Mouse (Mus musculus) midbrain, embryonic 10.5 days (tissue): ENCODE measurements around the gene Nfe2l2. TPM values are rescaled to one million over a fixed set of nuclear protein-coding genes. Genes with fewer than 3 reads are reported as not detected.
"Not testable (repeated sequence)": the region's sequence is repeated elsewhere in the genome, so short reads cannot be mapped to it uniquely, and the experiment has no call there.

Experiments used
- DNase-seq: peaks from one replicate; pipeline ENCODE4 v3.0.0-alpha.2; 2017; ENCODE audit warnings: low spot score
- H3K27ac ChIP-seq: fragments of 300-500 bp; sonication (generic); replicated peaks from 2 replicates; pipeline ENCODE4 v1.5.1; 2016; ENCODE audit warnings: mild to moderate bottlenecking
- H3K27me3 ChIP-seq: fragments of 300-500 bp; sonication (generic); 2 replicates; pipeline ENCODE4 v1.6.1; 2016; ENCODE audit warnings: low read depth, mild to moderate bottlenecking; ENCODE audit not compliant: poor library complexity, severe bottlenecking
- H3K36me3 ChIP-seq: fragments of 300-500 bp; sonication (generic); 2 replicates; pipeline ENCODE4 v1.6.1; 2016; ENCODE audit warnings: mild to moderate bottlenecking, moderate library complexity
- H3K4me1 ChIP-seq: fragments of 300-500 bp; sonication (generic); 2 replicates; pipeline ENCODE4 v1.6.1; 2016
- H3K4me3 ChIP-seq: fragments of 300-500 bp; sonication (generic); 2 replicates; pipeline ENCODE4 v1.5.1; 2016; ENCODE audit warnings: mild to moderate bottlenecking, moderate library complexity
- H3K9me3 ChIP-seq: fragments of 300-500 bp; sonication (generic); replicated peaks from 2 replicates; pipeline ENCODE4 v1.6.1; 2016; ENCODE audit warnings: mild to moderate bottlenecking
- WGBS: fragments of 180-500 bp; shearing (Covaris S2); methylation state at CpG from one replicate; pipeline ENCODE4 v1.1.7; 2016; 5-methylcytosine and 5-hydroxymethylcytosine counted together
- polyA plus RNA-seq: library from polyadenylated mRNA; unstranded; fragments of >200 nt; fragmentation: Nextera tagmentation; extraction: Ambion mirVana; gene quantifications from 2 replicates; pipeline ENCODE4 v1.2.1, GENCODE M21; 2016

The Nfe2l2 gene
- polyA plus RNA-seq, 1 experiment from 2014 or later = 27.7 TPM

GRCm38 (mm10) chr2:75645251-75645650 lies 59.2 kb downstream of the Nfe2l2 start:
- H3K4me1 ChIP-seq = no peaks in the 10 kb centered on the region
- no peak for DNase-seq
- H3K9me3 ChIP-seq = peaks cover 7% of the 10 kb centered on the region; the same call in 1 of the 2 replicates
- no peaks in the 10 kb centered on the region; the same call in 1 of the 2 replicates for H3K36me3 ChIP-seq
- H3K27ac ChIP-seq = no peak overlapping the region
- no peak overlapping the region for H3K4me3 ChIP-seq
- WGBS = 93% methylated on average over 12 of the region's 12 CpGs
- H3K27me3 ChIP-seq = no peaks in the 10 kb centered on the region

- H3K9me3 ChIP-seq = peaks cover 7% of the 10 kb centered on the region; the same call in 1 of the 2 replicates
- no peaks in the 10 kb centered on the region; the same call in 1 of the 2 replicates for H3K36me3 ChIP-seq
- H3K4me3 ChIP-seq = no peak overlapping the region
- no peaks in the 10 kb centered on the region for H3K27me3 ChIP-seq
- H3K4me1 ChIP-seq = no peaks in the 10 kb centered on the region
- DNase-seq = no peak
- 82% methylated on average over 6 of the region's 6 CpGs for WGBS
- no peak overlapping the region for H3K27ac ChIP-seq
Observed at GRCm38 (mm10) chr2:75643950-75644349, 60.5 kb downstream of the Nfe2l2 start.

- Histone ChIP-seq H3K9me3 (peaks cover 7% of the 10 kb centered on the region; the same call in 1 of the 2 replicates), H3K4me3 (no peak overlapping the region), H3K27me3 (no peaks in the 10 kb centered on the region), H3K27ac (no peak overlapping the region), H3K36me3 (no peaks in the 10 kb centered on the region; the same call in 1 of the 2 replicates), H3K4me1 (no peaks in the 10 kb centered on the region)
- DNase-seq = no peak
- 87% methylated on average over 8 of the region's 8 CpGs for WGBS
Observed at GRCm38 (mm10) chr2:75642795-75643550, 61.5 kb downstream of the Nfe2l2 start.

- not testable (repeated sequence) for H3K27me3 ChIP-seq, H3K27ac ChIP-seq, H3K4me1 ChIP-seq, H3K36me3 ChIP-seq, H3K9me3 ChIP-seq, DNase-seq, H3K4me3 ChIP-seq
- WGBS = 94% methylated on average over 4 of the region's 4 CpGs
Observed at GRCm38 (mm10) chr2:75642312-75642711, 62.1 kb downstream of the Nfe2l2 start.

GRCm38 (mm10) chr2:75639535-75639934 lies 64.9 kb downstream of the Nfe2l2 start:
- H3K27me3 ChIP-seq, H3K27ac ChIP-seq, H3K9me3 ChIP-seq, H3K4me3 ChIP-seq, H3K4me1 ChIP-seq, DNase-seq, H3K36me3 ChIP-seq: not testable (repeated sequence)
- WGBS = 76% methylated on average over 12 of the region's 12 CpGs

DNA sequence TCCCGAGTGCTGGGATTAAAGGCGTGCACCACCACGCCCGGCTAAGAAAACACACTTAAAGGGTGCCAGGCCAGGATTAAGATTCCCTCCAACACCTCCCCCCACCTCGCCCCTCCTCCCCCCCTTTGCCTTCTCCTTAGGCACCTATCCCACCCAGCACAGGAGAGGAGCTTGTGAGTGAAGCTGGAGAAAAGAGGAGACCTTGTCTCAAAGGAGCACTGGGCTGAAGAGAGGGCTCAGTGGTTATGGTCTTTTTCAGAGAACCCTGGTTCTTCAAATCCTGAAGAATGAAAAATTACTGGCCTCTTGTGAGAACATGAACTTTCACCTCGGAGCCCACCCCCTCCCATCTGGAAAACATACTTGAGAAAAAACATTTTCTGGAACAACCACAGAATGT lies 66.6 kb downstream of the Nfe2l2 start:
- not testable (repeated sequence) for H3K4me3 ChIP-seq, H3K4me1 ChIP-seq, H3K27ac ChIP-seq, DNase-seq, H3K36me3 ChIP-seq, H3K27me3 ChIP-seq, H3K9me3 ChIP-seq
- 88% methylated on average over 6 of the region's 6 CpGs for WGBS

DNA sequence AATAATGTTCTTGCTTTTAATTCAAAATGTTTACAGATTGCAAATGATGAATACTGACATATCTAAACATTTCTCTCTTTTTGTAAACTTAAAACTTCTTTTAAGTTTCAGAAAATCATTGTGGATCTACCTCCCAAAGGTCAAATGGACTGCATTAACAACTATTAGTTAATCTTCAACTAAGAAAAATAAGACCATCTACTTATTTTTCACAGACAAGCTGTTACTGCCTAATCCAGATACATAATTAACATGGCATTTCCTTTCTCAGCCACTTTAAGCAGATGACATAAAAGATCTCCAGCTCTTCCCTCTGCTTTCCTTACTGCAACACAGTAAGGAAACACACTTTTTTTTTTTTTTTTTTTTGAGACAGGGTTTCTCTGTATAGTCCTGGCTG lies 67.1 kb downstream of the Nfe2l2 start:
- Histone ChIP-seq H3K9me3 (no peaks in the 10 kb centered on the region), H3K4me3 (no peak overlapping the region)
- DNase-seq = no peak

GRCm38 (mm10) chr2:75637055-75637304 lies 67.5 kb downstream of the Nfe2l2 start:
- not testable (repeated sequence) for DNase-seq, H3K27ac ChIP-seq, H3K9me3 ChIP-seq, H3K4me1 ChIP-seq, H3K4me3 ChIP-seq, H3K36me3 ChIP-seq, H3K27me3 ChIP-seq
- WGBS = 94% methylated on average over 2 of the region's 2 CpGs

More for the DNA sequence above, 67.1 kb downstream of the Nfe2l2 start:
- Histone ChIP-seq H3K36me3 (no peaks in the 10 kb centered on the region), H3K27me3 (no peaks in the 10 kb centered on the region), H3K4me1 (0 out of 2 replicates have a peak, but pooled peaks cover 5% of the 10 kb centered on the region), H3K27ac (no peak overlapping the region)

GRCm38 (mm10) chr2:75636261-75637054 lies 68.0 kb downstream of the Nfe2l2 start:
- H3K4me1 ChIP-seq = 0 out of 2 replicates have a peak, but pooled peaks cover 5% of the 10 kb centered on the region
- 74% methylated on average over 6 of the region's 6 CpGs for WGBS
- no peak overlapping the region for H3K4me3 ChIP-seq
- no peak for DNase-seq
- no peaks in the 10 kb centered on the region for H3K9me3 ChIP-seq
- no peaks in the 10 kb centered on the region for H3K36me3 ChIP-seq
- no peak overlapping the region for H3K27ac ChIP-seq
- no peaks in the 10 kb centered on the region for H3K27me3 ChIP-seq

DNA sequence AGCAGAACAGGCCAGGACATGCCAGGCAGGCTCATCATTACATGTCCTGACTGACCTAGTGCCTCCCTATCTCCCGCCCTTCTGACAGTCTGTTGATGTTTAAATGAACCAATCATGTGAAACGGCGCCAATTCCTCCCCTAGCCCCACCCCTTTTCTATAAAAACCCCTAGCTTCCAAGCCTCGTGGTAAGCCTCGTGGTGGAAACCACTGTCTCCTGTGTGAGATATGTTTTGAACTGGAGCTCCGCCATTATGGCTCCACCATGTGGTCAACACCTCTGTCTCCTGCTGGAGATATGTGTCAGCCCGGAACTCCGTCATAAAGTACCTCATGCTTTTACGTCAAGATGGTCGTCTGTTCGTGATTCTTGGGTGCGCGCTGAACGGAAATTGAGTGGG lies 70.0 kb downstream of the Nfe2l2 start:
- H3K4me1 ChIP-seq, DNase-seq, H3K36me3 ChIP-seq, H3K4me3 ChIP-seq, H3K9me3 ChIP-seq, H3K27me3 ChIP-seq, H3K27ac ChIP-seq: not testable (repeated sequence)
- WGBS = 92% methylated on average over 14 of the region's 14 CpGs

GRCm38 (mm10) chr2:75633784-75634183 lies 70.7 kb downstream of the Nfe2l2 start:
- WGBS = 71% methylated on average over 5 of the region's 5 CpGs
- H3K9me3 ChIP-seq = no peaks in the 10 kb centered on the region
- H3K4me3 ChIP-seq = no peak overlapping the region
- DNase-seq = no peak
- no peaks in the 10 kb centered on the region for H3K36me3 ChIP-seq
- H3K4me1 ChIP-seq = 0 out of 2 replicates have a peak, but pooled peaks cover 5% of the 10 kb centered on the region
- no peak overlapping the region for H3K27ac ChIP-seq
- H3K27me3 ChIP-seq = no peaks in the 10 kb centered on the region

DNA sequence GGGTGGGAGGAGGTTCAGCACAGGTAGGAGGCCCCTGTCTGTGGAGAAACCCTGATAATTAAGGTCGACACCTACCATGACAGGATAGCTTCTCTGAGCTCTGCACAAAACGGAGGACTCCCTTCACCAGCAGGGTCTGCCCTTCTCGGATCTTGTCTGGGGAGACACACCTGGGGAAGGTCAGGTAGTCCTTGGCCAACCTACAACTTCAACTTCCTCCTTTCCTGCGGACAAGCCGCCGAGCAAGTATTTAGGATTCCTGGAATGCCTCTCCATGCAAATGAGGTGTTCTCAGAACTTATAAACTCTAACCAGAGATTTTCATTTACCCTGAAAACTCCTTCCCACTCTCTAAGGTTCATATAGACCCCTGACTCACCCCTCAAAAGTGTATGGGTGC lies 71.1 kb downstream of the Nfe2l2 start:
- no peak overlapping the region for H3K4me3 ChIP-seq
- WGBS = 81% methylated on average over 6 of the region's 6 CpGs
- DNase-seq = no peak

GRCm38 (mm10) chr2:75632721-75633181 lies 71.7 kb downstream of the Nfe2l2 start:
- DNase-seq = no peak
- Histone ChIP-seq H3K9me3 (no peaks in the 10 kb centered on the region), H3K27me3 (no peaks in the 10 kb centered on the region), H3K4me1 (0 out of 2 replicates have a peak, but pooled peaks cover 5% of the 10 kb centered on the region), H3K36me3 (no peaks in the 10 kb centered on the region), H3K27ac (no peak overlapping the region), H3K4me3 (no peak overlapping the region)
- 93% methylated on average over 12 of the region's 12 CpGs for WGBS

More for the DNA sequence above, 71.1 kb downstream of the Nfe2l2 start:
- Histone ChIP-seq H3K27me3 (no peaks in the 10 kb centered on the region), H3K27ac (no peak overlapping the region), H3K36me3 (no peaks in the 10 kb centered on the region), H3K9me3 (no peaks in the 10 kb centered on the region), H3K4me1 (0 out of 2 replicates have a peak, but pooled peaks cover 5% of the 10 kb centered on the region)
